Comparison of ENCODE assay signal across 12 mouse cellular contexts in the genomic region with DNA sequence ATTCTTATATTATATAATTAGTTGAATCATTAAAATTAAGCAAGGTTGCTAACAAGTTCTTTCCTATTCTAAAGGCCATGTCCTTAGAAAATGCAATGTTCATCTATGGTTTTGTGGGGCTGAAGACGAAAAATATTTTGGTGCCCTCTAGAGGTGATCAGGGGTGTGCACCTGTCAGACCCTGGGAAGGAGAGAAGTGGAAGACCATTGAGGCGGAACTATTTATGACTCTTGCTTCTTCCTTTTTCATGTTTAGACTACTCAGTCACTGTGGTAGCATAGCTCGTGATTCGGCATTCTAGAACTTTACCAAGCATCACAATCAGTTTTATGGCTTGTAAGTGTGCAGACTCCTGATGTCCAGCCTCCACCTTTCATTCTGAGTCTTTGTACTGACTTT. TPM values are rescaled to one million over a fixed set of nuclear protein-coding genes. Genes with fewer than 3 reads are reported as not detected.
DNase-seq lines count a peak whose midpoint lies in the region; ATAC-seq lines count a peak whose summit lies in the region.
"Had no signal": no experiment of that assay in that cellular context is flagged by ENCODE, and none has a peak within 500 bp of the region (broad histone marks: within the 10 kb centered on the region; RNA-seq: fewer than 3 reads in every experiment).

No protein-coding gene starts in this region.

- H3K4me1 ChIP-seq in forebrain, embryonic 14.5 days (ENCODE audit: control insufficient read depth, insufficient read depth, low read length): peaks cover 1% of the 10 kb centered on the region; the same call in 1 of the 2 replicates
- H3K4me1 ChIP-seq in forebrain, embryonic 12.5 days: peaks cover 9% of the 10 kb centered on the region; the same call in 1 of the 2 replicates
- H3K4me1 ChIP-seq in limb, embryonic 11.5 days (ENCODE audit: control insufficient read depth, insufficient read depth, low read length): peaks cover 2% of the 10 kb centered on the region; the same call in 1 of the 2 replicates
- peaks cover 15% of the 10 kb centered on the region for H3K4me1 ChIP-seq in limb, embryonic 10.5 days
- H3K4me1 ChIP-seq in forebrain, embryonic 10.5 days: peaks cover 20% of the 10 kb centered on the region

- WGBS in forebrain, embryonic 14.5 days: 39% methylated on average over 4 of the region's 4 CpGs
- 50% methylated on average over 4 of the region's 4 CpGs for WGBS in forebrain, embryonic 12.5 days
- WGBS in limb, embryonic 11.5 days: 43% methylated on average over 4 of the region's 4 CpGs
- WGBS in limb, embryonic 10.5 days: 34% methylated on average over 4 of the region's 4 CpGs
- WGBS in forebrain, embryonic 10.5 days: 47% methylated on average over 4 of the region's 4 CpGs

- no peak overlapping the region for H3K4me2 ChIP-seq in forebrain, embryonic 14.5 days (ENCODE audit: low read length)
- H3K4me2 ChIP-seq in forebrain, embryonic 12.5 days: no peak overlapping the region
- no peak overlapping the region for H3K4me2 ChIP-seq in limb, embryonic 11.5 days (ENCODE audit: low read depth, severe bottlenecking)

- H3K36me3 ChIP-seq in forebrain, embryonic 14.5 days (ENCODE audit: control insufficient read depth, insufficient read depth, low read length): no peaks in the 10 kb centered on the region
- no peaks in the 10 kb centered on the region for H3K36me3 ChIP-seq in forebrain, embryonic 12.5 days (replicated peaks)
- H3K36me3 ChIP-seq in limb, embryonic 11.5 days (ENCODE audit: control insufficient read depth, insufficient read depth, low read length): no peaks in the 10 kb centered on the region
- H3K36me3 ChIP-seq in limb, embryonic 10.5 days: no peaks in the 10 kb centered on the region
- no peaks in the 10 kb centered on the region for H3K36me3 ChIP-seq in forebrain, embryonic 10.5 days (replicated peaks)
- H3K36me3 ChIP-seq: heart, embryonic 10.5 days had no signal

- DNase-seq in forebrain, embryonic 14.5 days (ENCODE audit: low spot score): peak; percentile 38
- peak; percentile 38 for DNase-seq in limb, embryonic 11.5 days (ENCODE audit: low spot score)
- no peak for DNase-seq in limb, embryonic 10.5 days (ENCODE audit: low spot score)
- peak; percentile 41 for DNase-seq in Muller cell, postnatal 12 days (ENCODE audit: inconsistent ontology term)
- DNase-seq in lung, postnatal 10 days: peak; percentile 35
- DNase-seq in forebrain, embryonic 10.5 days (ENCODE audit: extremely low spot score, low spot score): no peak
- no peak for DNase-seq in cerebellum, adult 9-10 months
- DNase-seq: cerebellum, postnatal 36 days had no signal

- no peak overlapping the region for H3K27ac ChIP-seq in forebrain, embryonic 14.5 days (ENCODE audit: low read depth, low read length)
- no peak overlapping the region for H3K27ac ChIP-seq in forebrain, embryonic 12.5 days
- H3K27ac ChIP-seq in limb, embryonic 11.5 days (replicated peaks; ENCODE audit: low read depth, low read length): no peak overlapping the region
- H3K27ac ChIP-seq in limb, embryonic 10.5 days: no peak overlapping the region
- H3K27ac ChIP-seq in forebrain, embryonic 10.5 days: no peak overlapping the region
- H3K27ac ChIP-seq: heart, embryonic 10.5 days had no signal

- H3K27me3 ChIP-seq in forebrain, embryonic 14.5 days (replicated peaks; ENCODE audit: control insufficient read depth, insufficient read depth, low read length): no peaks in the 10 kb centered on the region
- H3K27me3 ChIP-seq in forebrain, embryonic 12.5 days: peaks cover 5% of the 10 kb centered on the region; the same call in 1 of the 2 replicates
- H3K27me3 ChIP-seq in limb, embryonic 11.5 days (ENCODE audit: control insufficient read depth, insufficient read depth, low read length): peaks cover 3% of the 10 kb centered on the region; the same call in 1 of the 2 replicates
- peaks cover 13% of the 10 kb centered on the region; the same call in 1 of the 2 replicates for H3K27me3 ChIP-seq in limb, embryonic 10.5 days (ENCODE audit: low read depth, poor library complexity, severe bottlenecking)
- H3K27me3 ChIP-seq in forebrain, embryonic 10.5 days (ENCODE audit: poor library complexity, severe bottlenecking): peaks cover 9% of the 10 kb centered on the region
- H3K27me3 ChIP-seq: CH12.LX had no signal

- H3K9ac ChIP-seq in forebrain, embryonic 14.5 days (ENCODE audit: low read length): no peak overlapping the region
- no peak overlapping the region for H3K9ac ChIP-seq in forebrain, embryonic 12.5 days
- H3K9ac ChIP-seq in limb, embryonic 11.5 days (ENCODE audit: low read length): no peak overlapping the region

- no peak for ATAC-seq in forebrain, embryonic 14.5 days
- no peak for ATAC-seq in forebrain, embryonic 12.5 days (ENCODE audit: low FRiP score)
- no peak for ATAC-seq in limb, embryonic 11.5 days (ENCODE audit: insufficient number of reproducible peaks, low FRiP score, low TSS enrichment, low read depth)

- no peaks in the 10 kb centered on the region for H3K9me3 ChIP-seq in forebrain, embryonic 14.5 days (replicated peaks; ENCODE audit: control insufficient read depth, low read length)
- no peaks in the 10 kb centered on the region for H3K9me3 ChIP-seq in forebrain, embryonic 12.5 days
- H3K9me3 ChIP-seq in limb, embryonic 11.5 days (ENCODE audit: control insufficient read depth, low read length): no peaks in the 10 kb centered on the region
- no peaks in the 10 kb centered on the region for H3K9me3 ChIP-seq in limb, embryonic 10.5 days (replicated peaks)
- H3K9me3 ChIP-seq in forebrain, embryonic 10.5 days: no peaks in the 10 kb centered on the region
- H3K9me3 ChIP-seq: heart, embryonic 10.5 days; megakaryocyte, embryonic 14.5 days had no signal

- H3K4me3 ChIP-seq in forebrain, embryonic 14.5 days (ENCODE audit: low read depth, low read length): no peak overlapping the region
- no peak overlapping the region for H3K4me3 ChIP-seq in forebrain, embryonic 12.5 days (replicated peaks)
- H3K4me3 ChIP-seq in limb, embryonic 11.5 days (ENCODE audit: low read depth, low read length): no peak overlapping the region
- H3K4me3 ChIP-seq in limb, embryonic 10.5 days: no peak overlapping the region
- H3K4me3 ChIP-seq in forebrain, embryonic 10.5 days: no peak overlapping the region
- H3K4me3 ChIP-seq: heart, embryonic 10.5 days; megakaryocyte, embryonic 14.5 days had no signal

RNA-seq across cellular contexts. Expression of gene Slit2, which starts 3.6 kb away (rescaled TPM):
- polyA plus RNA-seq in forebrain, embryonic 14.5 days (2014; fragmentation: Nextera tagmentation; extraction: Ambion mirVana): 10.0 and 11.3 TPM in 2 replicates
- 34.0 and 35.5 TPM in 2 replicates for polyA plus RNA-seq in forebrain, embryonic 12.5 days (2016; fragmentation: Nextera tagmentation; extraction: Ambion mirVana)
- polyA plus RNA-seq in limb, embryonic 11.5 days (2014; fragmentation: Nextera tagmentation; extraction: Ambion mirVana): 12.8 and 16.4 TPM in 2 replicates
- polyA plus RNA-seq in limb, embryonic 10.5 days (2016; fragmentation: Nextera tagmentation; extraction: Ambion mirVana): 13.5 and 17.8 TPM in 2 replicates
- 23.9 and 29.8 TPM in 2 replicates for polyA plus RNA-seq in forebrain, embryonic 10.5 days (2016; fragmentation: Nextera tagmentation; extraction: Ambion mirVana)

Comparison
In these comparisons a context has a peak if more than half of its experiments do, and no peak if none do; other contexts are left out.
1. DNase-seq: peak in forebrain, embryonic 14.5 days (single experiment), limb, embryonic 11.5 days (single experiment), Muller cell, postnatal 12 days (single experiment) and lung, postnatal 10 days (single experiment); none in limb, embryonic 10.5 days (single experiment), forebrain, embryonic 10.5 days (single experiment) and cerebellum, adult 9-10 months (single experiment).